Mouse (Mus musculus) limb, embryonic 14.5 days (tissue): ENCODE data around the gene CK137956. TPM values are rescaled to one million over a fixed set of nuclear protein-coding genes. Genes with fewer than 3 reads are reported as not detected.

Source experiments
- ATAC-seq: fragments of 200-750 bp; cut with Nextera tagmentation; 2 replicates; pipeline ENCODE4 v1.8.0; 2017; ENCODE audit warnings: low read depth, moderate number of reproducible peaks, moderate TSS enrichment; ENCODE audit not compliant: low FRiP score
- DNase-seq: peaks from one replicate; pipeline ENCODE4 v3.0.0-alpha.2; 2015; ENCODE audit warnings: low spot score
- H3K27ac ChIP-seq: fragments of 300-500 bp; sonication (generic); replicated peaks from 2 replicates; pipeline ENCODE4 v1.5.1; 2014; ENCODE audit warnings: low read depth, mild to moderate bottlenecking, low read length, moderate library complexity, mixed read lengths
- H3K27me3 ChIP-seq: fragments of 300-500 bp; sonication (generic); 2 replicates; pipeline ENCODE4 v1.6.1; 2014; ENCODE audit warnings: low read length, mixed read lengths; ENCODE audit not compliant: control insufficient read depth, insufficient read depth
- H3K36me3 ChIP-seq: fragments of 300-500 bp; sonication (generic); 2 replicates; pipeline ENCODE4 v1.6.1; 2014; ENCODE audit warnings: mild to moderate bottlenecking, low read length, moderate library complexity, mixed read lengths; ENCODE audit not compliant: control insufficient read depth, insufficient read depth
- H3K4me1 ChIP-seq: fragments of 300-500 bp; sonication (generic); 2 replicates; pipeline ENCODE4 v1.6.1; 2014; ENCODE audit warnings: antibody characterized with exemption, low read length, mixed read lengths; ENCODE audit not compliant: control insufficient read depth, insufficient read depth
- H3K4me2 ChIP-seq: fragments of 300-500 bp; sonication (generic); replicated peaks from 2 replicates; pipeline ENCODE4 v1.6.1; 2014; ENCODE audit warnings: low read depth, mild to moderate bottlenecking, low read length, moderate library complexity; ENCODE audit not compliant: severe bottlenecking
- H3K4me3 ChIP-seq: fragments of 300-500 bp; sonication (generic); replicated peaks from 2 replicates; pipeline ENCODE4 v1.5.1; 2014; ENCODE audit warnings: low read length
- H3K9ac ChIP-seq: fragments of 300-500 bp; sonication (generic); 2 replicates; pipeline ENCODE4 v1.6.1; 2014; ENCODE audit warnings: mild to moderate bottlenecking, low read depth, low read length, moderate library complexity; ENCODE audit not compliant: severe bottlenecking
- H3K9me3 ChIP-seq: fragments of 300-500 bp; sonication (generic); 2 replicates; pipeline ENCODE4 v1.6.1; 2016; ENCODE audit warnings: low read length; ENCODE audit not compliant: control insufficient read depth
- POLR2A ChIP-seq: fragments of 200-500 bp; IDR thresholded peaks from 2 replicates; pipeline ENCODE4 v1.8.0; 2012; ENCODE audit warnings: inconsistent platforms, mild to moderate bottlenecking, moderate library complexity, borderline replicate concordance; ENCODE audit not compliant: insufficient read depth, insufficient read length; ENCODE audit errors: extremely low read depth
- WGBS: fragments of 180-500 bp; shearing (Covaris S2); extraction: QIAGEN DNeasy Blood & Tissue Kit; methylation state at CpG from one replicate; pipeline ENCODE4 v1.1.7; 2014; 5-methylcytosine and 5-hydroxymethylcytosine counted together
- polyA plus RNA-seq, 2 experiments: library from polyadenylated mRNA; depleted of rRNA in 1 of 2; stranded (reverse) in 1 of 2; unstranded in 1 of 2; fragments of >200 nt; fragmentation: Nextera tagmentation in 1 of 2; extraction: Ambion mirVana in 1 of 2; gene quantifications; 2 replicates each; pipeline versions ENCODE4 v1.2.1 to v1.2.3; 2012 to 2014

The CK137956 gene
- polyA plus RNA-seq, 2 experiments: not detected

DNA sequence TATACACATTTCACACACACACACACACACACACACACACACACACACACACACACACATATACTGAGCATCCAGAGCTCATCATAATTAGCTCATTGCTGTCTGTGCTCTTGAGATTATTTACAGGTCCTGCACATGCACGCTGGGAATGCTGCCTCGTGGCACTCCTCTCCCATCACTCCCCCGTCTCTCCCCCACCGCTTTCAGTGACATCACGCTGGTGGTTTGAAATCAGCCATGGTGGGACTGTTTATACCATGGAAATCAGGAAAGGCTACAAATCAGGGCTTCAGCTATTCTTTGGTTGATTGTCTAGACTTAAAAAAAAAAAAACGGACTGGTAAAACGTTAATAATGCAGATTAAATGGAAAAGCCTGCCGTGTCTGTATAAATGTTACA, 63.6 kb downstream of the CK137956 start:
- no peak overlapping the region for H3K4me2 ChIP-seq
- ATAC-seq (no peak), DNase-seq (no peak)
- H3K4me1 ChIP-seq: no peaks in the 10 kb centered on the region
- H3K4me3 ChIP-seq: no peak overlapping the region
- no peaks in the 10 kb centered on the region for H3K27me3 ChIP-seq
- no peak overlapping the region for H3K9ac ChIP-seq
- 77% methylated on average over 8 of the region's 8 CpGs for WGBS
- no peaks in the 10 kb centered on the region for H3K9me3 ChIP-seq
- H3K27ac ChIP-seq: no peak overlapping the region
- no peaks in the 10 kb centered on the region for H3K36me3 ChIP-seq
- no peak for TF ChIP-seq POLR2A

GRCm38 (mm10) chr4:127903954-127904353, 66.8 kb downstream of the CK137956 start:
- DNase-seq (no peak), ATAC-seq (no peak)
- Histone ChIP-seq H3K9me3 (no peaks in the 10 kb centered on the region), H3K27ac (no peak overlapping the region), H3K4me1 (no peaks in the 10 kb centered on the region), H3K4me2 (no peak overlapping the region), H3K9ac (no peak overlapping the region), H3K27me3 (no peaks in the 10 kb centered on the region), H3K36me3 (no peaks in the 10 kb centered on the region), H3K4me3 (no peak overlapping the region)
- TF ChIP-seq POLR2A: no peak
- WGBS: 60% methylated on average over 3 of the region's 3 CpGs

DNA sequence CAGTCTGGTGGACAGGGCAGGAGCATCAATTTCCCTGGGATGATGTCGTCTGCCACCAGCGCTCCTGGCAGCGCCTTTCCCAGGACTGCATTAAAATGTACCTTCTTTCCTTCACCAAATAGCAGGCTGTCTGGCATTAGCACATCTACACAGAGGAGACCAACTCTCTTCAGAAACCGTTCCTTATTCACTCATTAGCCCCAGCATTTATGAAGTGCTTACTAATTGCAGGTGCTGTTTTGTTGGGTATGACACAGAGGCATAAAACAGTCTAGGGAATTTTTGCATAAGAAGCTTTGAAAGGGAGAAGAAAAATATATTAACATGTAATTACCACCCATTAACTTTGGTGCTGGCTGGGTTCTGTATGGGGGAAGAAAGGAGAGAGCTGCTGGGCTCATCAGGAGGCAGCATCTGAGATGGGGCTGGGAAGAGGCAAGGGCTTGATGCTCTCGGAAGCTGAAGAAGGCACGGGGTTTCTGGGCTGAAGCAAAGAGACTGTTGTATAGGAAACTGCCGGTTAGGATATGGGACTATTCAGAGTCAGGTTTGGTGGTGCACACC, 69.8 kb downstream of the CK137956 start:
- no peaks in the 10 kb centered on the region for H3K9me3 ChIP-seq
- no peak overlapping the region for H3K27ac ChIP-seq
- H3K4me3 ChIP-seq: no peak overlapping the region
- 69% methylated on average over 7 of the region's 7 CpGs for WGBS
- H3K4me2 ChIP-seq: no peak overlapping the region
- H3K4me1 ChIP-seq: no peaks in the 10 kb centered on the region
- DNase-seq (no peak), ATAC-seq (no peak)
- H3K27me3 ChIP-seq: no peaks in the 10 kb centered on the region
- no peaks in the 10 kb centered on the region for H3K36me3 ChIP-seq
- TF ChIP-seq POLR2A: no peak
- no peak overlapping the region for H3K9ac ChIP-seq

- Histone ChIP-seq H3K36me3 (no peaks in the 10 kb centered on the region), H3K4me1 (no peaks in the 10 kb centered on the region), H3K4me2 (no peak overlapping the region), H3K27me3 (no peaks in the 10 kb centered on the region), H3K27ac (no peak overlapping the region), H3K4me3 (no peak overlapping the region), H3K9me3 (0 out of 2 replicates have a peak, but pooled peaks cover 5% of the 10 kb centered on the region), H3K9ac (no peak overlapping the region)
- DNase-seq (no peak), ATAC-seq (no peak)
- TF ChIP-seq POLR2A: no peak
- 85% methylated on average over 7 of the region's 7 CpGs for WGBS
Measured at GRCm38 (mm10) chr4:127889071-127889470, 81.7 kb downstream of the CK137956 start.

GRCm38 (mm10) chr4:127878966-127879365, 91.8 kb downstream of the CK137956 start:
- Histone ChIP-seq H3K4me2 (no peak overlapping the region), H3K4me1 (no peaks in the 10 kb centered on the region), H3K27ac (no peak overlapping the region), H3K36me3 (no peaks in the 10 kb centered on the region), H3K27me3 (no peaks in the 10 kb centered on the region), H3K9ac (no peak overlapping the region), H3K9me3 (no peaks in the 10 kb centered on the region), H3K4me3 (no peak overlapping the region)
- DNase-seq: no peak
- ATAC-seq: no peak
- 97% methylated on average over 8 of the region's 8 CpGs for WGBS
- TF ChIP-seq POLR2A: no peak

Other genes with a start within 250 kb of the CK137956 start
- gene Csmd2, start 16.9 kb upstream of the CK137956 start, polyA plus RNA-seq (2012; rRNA removed): 0.32 and 0.33 TPM in 2 replicates
- 0.07 and 0.22 TPM in 2 replicates for gene Csmd2, start 16.9 kb upstream of the CK137956 start, polyA plus RNA-seq (2014; fragmentation: Nextera tagmentation; extraction: Ambion mirVana)